Mouse (Mus musculus): ENCODE measurements around the gene Klhl2. TPM values are rescaled to one million over a fixed set of nuclear protein-coding genes. Genes with fewer than 3 reads are reported as not detected.

Klhl2 gene
- polyA plus RNA-seq, 1 experiment from 2014 or later: 3.8 TPM

GRCm38 (mm10) chr8:64847241-64847640 lies 2.6 kb downstream of the Klhl2 start:
- no peak overlapping the region for H3K27ac ChIP-seq (replicated peaks)
- no peak overlapping the region for H3K4me3 ChIP-seq (replicated peaks)
- WGBS (ENCODE audit: insufficient replicate concordance): 36% methylated on average over 2 of the region's 2 CpGs
- no peaks in the 10 kb centered on the region for H3K36me3 ChIP-seq (replicated peaks)
- peaks cover 40% of the 10 kb centered on the region for H3K27me3 ChIP-seq
- H3K9me3 ChIP-seq (replicated peaks): no peaks in the 10 kb centered on the region
- H3K4me1 ChIP-seq (replicated peaks): peaks cover 15% of the 10 kb centered on the region
- H3K9ac ChIP-seq: no peak overlapping the region
- no peak for ATAC-seq (ENCODE audit: insufficient read depth)
- no peak overlapping the region for H3K4me2 ChIP-seq

GRCm38 (mm10) chr8:64845314-64845713 lies 4.5 kb downstream of the Klhl2 start:
- Histone ChIP-seq H3K9me3 (replicated peaks) (no peaks in the 10 kb centered on the region), H3K4me1 (replicated peaks) (peaks cover 12% of the 10 kb centered on the region), H3K27me3 (peaks cover 29% of the 10 kb centered on the region), H3K4me2 (no peak overlapping the region), H3K4me3 (replicated peaks) (no peak overlapping the region), H3K27ac (replicated peaks) (no peak overlapping the region), H3K36me3 (replicated peaks) (no peaks in the 10 kb centered on the region), H3K9ac (no peak overlapping the region)
- ATAC-seq (ENCODE audit: insufficient read depth): no peak
- WGBS (ENCODE audit: insufficient replicate concordance): 55% methylated on average over 7 of the region's 7 CpGs

- 63% methylated on average over 4 of the region's 4 CpGs for WGBS (ENCODE audit: insufficient replicate concordance)
- Histone ChIP-seq H3K4me1 (replicated peaks) (0 out of 2 replicates have a peak, but pooled peaks cover 5% of the 10 kb centered on the region), H3K27me3 (peaks cover 17% of the 10 kb centered on the region), H3K4me2 (no peak overlapping the region), H3K9ac (no peak overlapping the region), H3K27ac (replicated peaks) (no peak overlapping the region), H3K4me3 (replicated peaks) (no peak overlapping the region), H3K36me3 (replicated peaks) (no peaks in the 10 kb centered on the region), H3K9me3 (replicated peaks) (no peaks in the 10 kb centered on the region)
- ATAC-seq (ENCODE audit: insufficient read depth): no peak
Measured at GRCm38 (mm10) chr8:64844043-64844481, 5.8 kb downstream of the Klhl2 start.

- H3K9me3 ChIP-seq (replicated peaks): no peaks in the 10 kb centered on the region
- 0 out of 2 replicates have a peak, but pooled peaks cover 2% of the 10 kb centered on the region for H3K4me1 ChIP-seq (replicated peaks)
- ATAC-seq (ENCODE audit: insufficient read depth): no peak
- no peak overlapping the region for H3K9ac ChIP-seq
- peaks cover 8% of the 10 kb centered on the region for H3K27me3 ChIP-seq
- no peak overlapping the region for H3K4me3 ChIP-seq (replicated peaks)
- H3K4me2 ChIP-seq: no peak overlapping the region
- H3K27ac ChIP-seq (replicated peaks): no peak overlapping the region
- 63% methylated on average over 3 of the region's 3 CpGs for WGBS (ENCODE audit: insufficient replicate concordance)
- H3K36me3 ChIP-seq (replicated peaks): no peaks in the 10 kb centered on the region
Measured at GRCm38 (mm10) chr8:64843168-64843567, 6.6 kb downstream of the Klhl2 start.

GRCm38 (mm10) chr8:64841747-64842406 lies 7.9 kb downstream of the Klhl2 start:
- Histone ChIP-seq H3K27me3 (no peaks in the 10 kb centered on the region), H3K4me3 (replicated peaks) (no peak overlapping the region), H3K27ac (replicated peaks) (no peak overlapping the region), H3K9me3 (replicated peaks) (no peaks in the 10 kb centered on the region), H3K9ac (no peak overlapping the region), H3K36me3 (replicated peaks) (no peaks in the 10 kb centered on the region), H3K4me2 (no peak overlapping the region), H3K4me1 (replicated peaks) (no peaks in the 10 kb centered on the region)
- WGBS (ENCODE audit: insufficient replicate concordance): 73% methylated on average over 13 of the region's 13 CpGs
- ATAC-seq (ENCODE audit: insufficient read depth): no peak

GRCm38 (mm10) chr8:64839628-64840027 lies 10.2 kb downstream of the Klhl2 start:
- Histone ChIP-seq H3K4me1 (replicated peaks) (no peaks in the 10 kb centered on the region), H3K27ac (replicated peaks) (no peak overlapping the region), H3K9ac (no peak overlapping the region), H3K9me3 (replicated peaks) (no peaks in the 10 kb centered on the region), H3K4me3 (replicated peaks) (no peak overlapping the region), H3K27me3 (no peaks in the 10 kb centered on the region), H3K36me3 (replicated peaks) (no peaks in the 10 kb centered on the region), H3K4me2 (no peak overlapping the region)
- no peak for ATAC-seq (ENCODE audit: insufficient read depth)
- 68% methylated on average over 6 of the region's 6 CpGs for WGBS (ENCODE audit: insufficient replicate concordance)

- no peak overlapping the region for H3K4me2 ChIP-seq
- H3K36me3 ChIP-seq (replicated peaks): no peaks in the 10 kb centered on the region
- no peaks in the 10 kb centered on the region for H3K27me3 ChIP-seq
- no peak overlapping the region for H3K9ac ChIP-seq
- WGBS (ENCODE audit: insufficient replicate concordance): 64% methylated on average over 6 of the region's 6 CpGs
- H3K4me1 ChIP-seq (replicated peaks): no peaks in the 10 kb centered on the region
- no peaks in the 10 kb centered on the region for H3K9me3 ChIP-seq (replicated peaks)
- H3K4me3 ChIP-seq (replicated peaks): no peak overlapping the region
- no peak for ATAC-seq (ENCODE audit: insufficient read depth)
- no peak overlapping the region for H3K27ac ChIP-seq (replicated peaks)
Measured at GRCm38 (mm10) chr8:64835475-64836122, 14.2 kb downstream of the Klhl2 start.

GRCm38 (mm10) chr8:64834071-64834877 lies 15.5 kb downstream of the Klhl2 start:
- H3K27ac ChIP-seq (replicated peaks): no peak overlapping the region
- 56% methylated on average over 27 of the region's 27 CpGs for WGBS (ENCODE audit: insufficient replicate concordance)
- no peaks in the 10 kb centered on the region for H3K27me3 ChIP-seq
- H3K36me3 ChIP-seq (replicated peaks): no peaks in the 10 kb centered on the region
- no peaks in the 10 kb centered on the region for H3K9me3 ChIP-seq (replicated peaks)
- no peaks in the 10 kb centered on the region for H3K4me1 ChIP-seq (replicated peaks)
- no peak overlapping the region for H3K9ac ChIP-seq
- no peak for ATAC-seq (ENCODE audit: insufficient read depth)
- H3K4me3 ChIP-seq (replicated peaks): no peak overlapping the region
- H3K4me2 ChIP-seq: no peak overlapping the region

- H3K4me3 ChIP-seq (replicated peaks): no peak overlapping the region
- no peaks in the 10 kb centered on the region for H3K4me1 ChIP-seq (replicated peaks)
- H3K27me3 ChIP-seq: no peaks in the 10 kb centered on the region
- H3K4me2 ChIP-seq: no peak overlapping the region
- WGBS (ENCODE audit: insufficient replicate concordance): 75% methylated on average over 13 of the region's 13 CpGs
- no peak overlapping the region for H3K27ac ChIP-seq (replicated peaks)
- H3K9me3 ChIP-seq (replicated peaks): no peaks in the 10 kb centered on the region
- no peak overlapping the region for H3K9ac ChIP-seq
- ATAC-seq (ENCODE audit: insufficient read depth): no peak
- H3K36me3 ChIP-seq (replicated peaks): no peaks in the 10 kb centered on the region
Measured at GRCm38 (mm10) chr8:64832581-64833135, 17.2 kb downstream of the Klhl2 start.

- 0 out of 2 replicates have a peak, but pooled peaks have one; percentile 31 for ATAC-seq (ENCODE audit: insufficient read depth)
- H3K27ac ChIP-seq (replicated peaks): no peak overlapping the region
- no peaks in the 10 kb centered on the region for H3K9me3 ChIP-seq (replicated peaks)
- WGBS (ENCODE audit: insufficient replicate concordance): 53% methylated on average over 3 of the region's 3 CpGs
- no peaks in the 10 kb centered on the region for H3K27me3 ChIP-seq
- no peak overlapping the region for H3K4me3 ChIP-seq (replicated peaks)
- no peak overlapping the region for H3K9ac ChIP-seq
- no peak overlapping the region for H3K4me2 ChIP-seq
- no peaks in the 10 kb centered on the region for H3K4me1 ChIP-seq (replicated peaks)
- no peaks in the 10 kb centered on the region for H3K36me3 ChIP-seq (replicated peaks)
Measured at GRCm38 (mm10) chr8:64831656-64832055, 18.2 kb downstream of the Klhl2 start.

- 70% methylated on average over 3 of the region's 3 CpGs for WGBS (ENCODE audit: insufficient replicate concordance)
- Histone ChIP-seq H3K4me3 (replicated peaks) (no peak overlapping the region), H3K9ac (no peak overlapping the region), H3K27me3 (no peaks in the 10 kb centered on the region), H3K4me1 (replicated peaks) (no peaks in the 10 kb centered on the region), H3K9me3 (replicated peaks) (no peaks in the 10 kb centered on the region), H3K36me3 (replicated peaks) (no peaks in the 10 kb centered on the region; the same call in 1 of the 2 replicates), H3K4me2 (no peak overlapping the region), H3K27ac (replicated peaks) (no peak overlapping the region)
- ATAC-seq (ENCODE audit: insufficient read depth): no peak
Measured at GRCm38 (mm10) chr8:64829921-64830320, 19.9 kb downstream of the Klhl2 start.

Measured in liver, embryonic 15.5 days (tissue).